Mouse (Mus musculus) hindbrain, embryonic 11.5 days (tissue): Measurements from ENCODE around the gene 1110008L16Rik. TPM values are rescaled to one million over a fixed set of nuclear protein-coding genes. Genes with fewer than 3 reads are reported as not detected.
"Not testable (repeated sequence)": the region's sequence is repeated elsewhere in the genome, so short reads cannot be mapped to it uniquely, and the experiment has no call there.

ENCODE experiments used
- ATAC-seq: fragments of 200-750 bp; cut with Nextera tagmentation; 2 replicates; pipeline ENCODE4 v1.8.0; 2017; ENCODE audit warnings: mild to moderate bottlenecking, moderate TSS enrichment, moderate library complexity; ENCODE audit not compliant: low FRiP score
- DNase-seq: peaks from one replicate; pipeline ENCODE4 v3.0.0-alpha.2; 2015; ENCODE audit warnings: low spot score
- H3K27ac ChIP-seq: fragments of 300-500 bp; sonication (generic); 2 replicates; pipeline ENCODE4 v1.5.1; 2014; ENCODE audit warnings: mild to moderate bottlenecking, low read depth, low read length
- H3K27me3 ChIP-seq: fragments of 300-500 bp; sonication (generic); 2 replicates; pipeline ENCODE4 v1.6.1; 2014; ENCODE audit warnings: mild to moderate bottlenecking, low read length, moderate library complexity, mixed read lengths; ENCODE audit not compliant: control insufficient read depth, insufficient read depth
- H3K36me3 ChIP-seq: fragments of 300-500 bp; sonication (generic); 2 replicates; pipeline ENCODE4 v1.6.1; 2014; ENCODE audit warnings: mild to moderate bottlenecking, low read length, moderate library complexity, mixed read lengths; ENCODE audit not compliant: control insufficient read depth, insufficient read depth
- H3K4me1 ChIP-seq: fragments of 300-500 bp; sonication (generic); replicated peaks from 2 replicates; pipeline ENCODE4 v1.6.1; 2014; ENCODE audit warnings: low read length, mixed read lengths; ENCODE audit not compliant: control insufficient read depth, insufficient read depth
- H3K4me2 ChIP-seq: fragments of 300-500 bp; sonication (generic); replicated peaks from 2 replicates; pipeline ENCODE4 v1.6.1; 2014; ENCODE audit warnings: mild to moderate bottlenecking, low read depth, low read length
- H3K4me3 ChIP-seq: fragments of 300-500 bp; sonication (generic); 2 replicates; pipeline ENCODE4 v1.5.1; 2014; ENCODE audit warnings: low read depth, low read length
- H3K9ac ChIP-seq: fragments of 300-500 bp; sonication (generic); 2 replicates; pipeline ENCODE4 v1.6.1; 2014; ENCODE audit warnings: low read depth, low read length
- H3K9me3 ChIP-seq: fragments of 300-500 bp; sonication (generic); 2 replicates; pipeline ENCODE4 v1.6.1; 2016; ENCODE audit warnings: low read length; ENCODE audit not compliant: control insufficient read depth
- WGBS: fragments of 180-500 bp; shearing (Covaris S2); extraction: QIAGEN DNeasy Blood & Tissue Kit; methylation state at CpG from one replicate; pipeline ENCODE4 v1.1.7; 2014; 5-methylcytosine and 5-hydroxymethylcytosine counted together
- polyA plus RNA-seq: library from polyadenylated mRNA; unstranded; fragments of >200 nt; fragmentation: Nextera tagmentation; extraction: Ambion mirVana; gene quantifications from 2 replicates; pipeline ENCODE4 v1.2.1, GENCODE M21; 2014

The 1110008L16Rik gene
- polyA plus RNA-seq, 1 experiment from 2014 or later = 20.0 TPM

GRCm38 (mm10) chr12:55392733-55393577, 93.6 kb downstream of the 1110008L16Rik start:
- Histone ChIP-seq H3K9ac (no peak overlapping the region), H3K27ac (no peak overlapping the region), H3K4me3 (no peak overlapping the region), H3K27me3 (no peaks in the 10 kb centered on the region), H3K36me3 (no peaks in the 10 kb centered on the region), H3K9me3 (no peaks in the 10 kb centered on the region), H3K4me2 (no peak overlapping the region), H3K4me1 (no peaks in the 10 kb centered on the region)
- no peak for ATAC-seq
- DNase-seq = no peak
- 87% methylated on average over 11 of the region's 11 CpGs for WGBS

GRCm38 (mm10) chr12:55395601-55396000, 96.2 kb downstream of the 1110008L16Rik start:
- not testable (repeated sequence) for ATAC-seq, H3K4me2 ChIP-seq, H3K27ac ChIP-seq, H3K4me3 ChIP-seq, H3K36me3 ChIP-seq, H3K9me3 ChIP-seq, H3K9ac ChIP-seq, H3K4me1 ChIP-seq, H3K27me3 ChIP-seq, DNase-seq
- 91% methylated on average over 14 of the region's 14 CpGs for WGBS

- Histone ChIP-seq H3K27ac (no peak overlapping the region), H3K27me3 (no peaks in the 10 kb centered on the region), H3K4me1 (peaks cover 5% of the 10 kb centered on the region; the same call in 1 of the 2 replicates), H3K4me3 (no peak overlapping the region), H3K9ac (no peak overlapping the region), H3K4me2 (no peak overlapping the region), H3K9me3 (no peaks in the 10 kb centered on the region), H3K36me3 (no peaks in the 10 kb centered on the region)
- WGBS = 96% methylated on average over 4 of the region's 4 CpGs
- DNase-seq = no peak
- ATAC-seq = no peak
Observed at GRCm38 (mm10) chr12:55396536-55396935, 97.2 kb downstream of the 1110008L16Rik start.

- no peaks in the 10 kb centered on the region for H3K36me3 ChIP-seq
- no peak for DNase-seq
- no peaks in the 10 kb centered on the region for H3K27me3 ChIP-seq
- peak overlapping the region; percentile 93 for H3K9ac ChIP-seq
- no peak for ATAC-seq
- H3K4me3 ChIP-seq = peak overlapping the region; percentile 84
- H3K9me3 ChIP-seq = no peaks in the 10 kb centered on the region
- H3K4me1 ChIP-seq = peaks cover 5% of the 10 kb centered on the region; the same call in 1 of the 2 replicates
- WGBS = 74% methylated on average over 9 of the region's 9 CpGs
- peak overlapping the region; percentile 70 for H3K4me2 ChIP-seq
- peak overlapping the region; percentile 89 for H3K27ac ChIP-seq
Observed at GRCm38 (mm10) chr12:55397544-55398239, 98.3 kb downstream of the 1110008L16Rik start.

- H3K9me3 ChIP-seq = no peaks in the 10 kb centered on the region
- H3K27me3 ChIP-seq = no peaks in the 10 kb centered on the region
- H3K4me3 ChIP-seq = peak overlapping the region; percentile 84
- WGBS = 1% methylated on average over 51 of the region's 51 CpGs
- H3K9ac ChIP-seq = peak overlapping the region; percentile 93
- ATAC-seq = peak; percentile 99
- H3K36me3 ChIP-seq = no peaks in the 10 kb centered on the region
- DNase-seq = peak; percentile 94
- H3K4me2 ChIP-seq = peak overlapping the region; percentile 88
- peaks cover 5% of the 10 kb centered on the region; the same call in 1 of the 2 replicates for H3K4me1 ChIP-seq
- peak overlapping the region; percentile 89 for H3K27ac ChIP-seq
Observed at GRCm38 (mm10) chr12:55398240-55399127, 99.1 kb downstream of the 1110008L16Rik start.

- Histone ChIP-seq H3K9me3 (no peaks in the 10 kb centered on the region), H3K4me2 (peak overlapping the region; percentile 88), H3K36me3 (no peaks in the 10 kb centered on the region), H3K9ac (peak overlapping the region; percentile 93), H3K27ac (peak overlapping the region; percentile 89), H3K4me1 (peaks cover 5% of the 10 kb centered on the region; the same call in 1 of the 2 replicates), H3K27me3 (no peaks in the 10 kb centered on the region), H3K4me3 (peak overlapping the region; percentile 84)
- DNase-seq = no peak
- peak; percentile 49; the same call in 1 of the 2 replicates for ATAC-seq
- 1% methylated on average over 20 of the region's 20 CpGs for WGBS
Observed at GRCm38 (mm10) chr12:55399128-55399677, 99.8 kb downstream of the 1110008L16Rik start.

- Histone ChIP-seq H3K4me1 (no peaks in the 10 kb centered on the region), H3K27me3 (no peaks in the 10 kb centered on the region), H3K36me3 (0 out of 2 replicates have a peak, but pooled peaks cover 2% of the 10 kb centered on the region), H3K9ac (no peak overlapping the region), H3K4me3 (no peak overlapping the region), H3K27ac (no peak overlapping the region), H3K4me2 (no peak overlapping the region), H3K9me3 (no peaks in the 10 kb centered on the region)
- DNase-seq = no peak
- no peak for ATAC-seq
- WGBS = 93% methylated on average over 5 of the region's 5 CpGs
Observed at GRCm38 (mm10) chr12:55407888-55408287, 108.5 kb downstream of the 1110008L16Rik start.

GRCm38 (mm10) chr12:55415255-55415654, 115.9 kb downstream of the 1110008L16Rik start:
- Histone ChIP-seq H3K9ac (no peak overlapping the region), H3K4me2 (no peak overlapping the region), H3K27me3 (no peaks in the 10 kb centered on the region), H3K9me3 (no peaks in the 10 kb centered on the region), H3K4me1 (no peaks in the 10 kb centered on the region), H3K36me3 (peaks cover 9% of the 10 kb centered on the region), H3K27ac (no peak overlapping the region), H3K4me3 (no peak overlapping the region)
- ATAC-seq (no peak), DNase-seq (no peak)
- 92% methylated on average over 5 of the region's 5 CpGs for WGBS
